Mouse (Mus musculus) embryonic facial prominence, embryonic 12.5 days (tissue): ENCODE data around the gene Map3k5. TPM values are rescaled to one million over a fixed set of nuclear protein-coding genes. Genes with fewer than 3 reads are reported as not detected.

ENCODE experiments used
- ATAC-seq: fragments of 200-750 bp; cut with Nextera tagmentation; 2 replicates; pipeline ENCODE4 v1.8.0; 2017; ENCODE audit not compliant: insufficient number of reproducible peaks, insufficient read depth, low FRiP score, low TSS enrichment
- H3K27ac ChIP-seq: fragments of 300-500 bp; sonication (generic); 2 replicates; pipeline ENCODE4 v1.5.1; 2016; ENCODE audit warnings: mild to moderate bottlenecking
- H3K27me3 ChIP-seq: fragments of 300-500 bp; sonication (generic); 2 replicates; pipeline ENCODE4 v1.6.1; 2016; ENCODE audit warnings: mild to moderate bottlenecking, moderate library complexity
- H3K36me3 ChIP-seq: fragments of 300-500 bp; sonication (generic); 2 replicates; pipeline ENCODE4 v1.6.1; 2016; ENCODE audit warnings: mild to moderate bottlenecking
- H3K4me1 ChIP-seq: fragments of 300-500 bp; sonication (generic); 2 replicates; pipeline ENCODE4 v1.6.1; 2016
- H3K4me2 ChIP-seq: fragments of 300-500 bp; sonication (generic); replicated peaks from 2 replicates; pipeline ENCODE4 v1.6.1; 2016; ENCODE audit warnings: mild to moderate bottlenecking, moderate library complexity
- H3K4me3 ChIP-seq: fragments of 300-500 bp; sonication (generic); 2 replicates; pipeline ENCODE4 v1.5.1; 2016; ENCODE audit warnings: mild to moderate bottlenecking
- H3K9ac ChIP-seq: fragments of 300-500 bp; sonication (generic); 2 replicates; pipeline ENCODE4 v1.6.1; 2016; ENCODE audit warnings: mild to moderate bottlenecking, moderate library complexity
- H3K9me3 ChIP-seq: fragments of 300-500 bp; sonication (generic); 2 replicates; pipeline ENCODE4 v1.6.1; 2016; ENCODE audit warnings: mild to moderate bottlenecking, moderate library complexity
- WGBS: fragments of 180-500 bp; shearing (Covaris S2); methylation state at CpG from one replicate; pipeline ENCODE4 v1.1.7; 2016; 5-methylcytosine and 5-hydroxymethylcytosine counted together
- polyA plus RNA-seq: library from polyadenylated mRNA; unstranded; fragments of >200 nt; fragmentation: Nextera tagmentation; extraction: Ambion mirVana; gene quantifications from 2 replicates; pipeline ENCODE4 v1.2.1, GENCODE M21; 2016

The Map3k5 gene
- polyA plus RNA-seq, 1 experiment from 2014 or later, result 2.5 TPM

DNA sequence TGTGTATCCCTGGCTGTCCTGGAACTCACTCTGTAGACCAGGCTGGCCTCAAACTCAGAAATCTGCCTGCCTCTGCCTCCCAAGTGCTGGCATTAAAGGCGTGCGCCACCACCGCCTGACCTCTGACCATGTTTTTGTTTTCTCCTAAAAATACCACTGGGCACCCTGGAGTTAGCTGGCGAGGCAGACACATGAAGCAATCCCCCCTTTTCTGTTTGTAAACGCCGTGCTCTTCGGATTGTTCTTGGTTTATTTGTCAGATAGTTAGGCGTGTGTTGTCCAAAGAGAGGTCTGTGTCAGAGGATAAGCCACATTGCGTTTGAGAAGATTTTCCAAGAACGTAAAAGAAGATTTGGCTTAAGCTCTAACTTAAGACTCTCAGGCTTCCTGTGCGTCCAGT is 14.1 kb downstream of the Map3k5 start:
- Histone ChIP-seq H3K4me1 (no peaks in the 10 kb centered on the region), H3K27me3 (no peaks in the 10 kb centered on the region), H3K27ac (no peak overlapping the region), H3K4me3 (no peak overlapping the region), H3K4me2 (no peak overlapping the region), H3K9ac (no peak overlapping the region), H3K36me3 (no peaks in the 10 kb centered on the region), H3K9me3 (no peaks in the 10 kb centered on the region)
- WGBS, result 90% methylated on average over 11 of the region's 11 CpGs
- no peak for ATAC-seq

DNA sequence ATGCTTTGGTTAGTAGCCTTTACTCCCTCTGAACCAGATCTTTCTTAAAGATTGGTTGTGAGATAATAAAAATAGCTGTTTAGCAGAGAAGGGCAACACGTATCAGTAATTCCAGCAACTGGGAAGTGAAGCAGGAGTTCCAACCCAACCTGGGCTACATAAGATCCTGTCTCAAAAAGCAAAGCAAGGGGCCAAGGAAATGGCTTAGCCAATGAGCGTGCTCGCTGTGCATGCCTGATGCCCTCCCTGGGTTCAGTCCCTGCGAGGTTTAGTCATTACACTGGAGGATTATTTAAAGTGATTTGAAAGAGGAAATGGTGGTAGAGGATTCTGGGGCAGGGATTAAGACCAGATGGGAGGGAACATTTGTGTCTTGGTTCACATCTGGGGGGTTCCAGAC is 14.8 kb downstream of the Map3k5 start:
- no peak overlapping the region for H3K4me2 ChIP-seq
- H3K9ac ChIP-seq, result no peak overlapping the region
- no peak overlapping the region for H3K27ac ChIP-seq
- no peak for ATAC-seq
- H3K4me1 ChIP-seq, result no peaks in the 10 kb centered on the region
- no peaks in the 10 kb centered on the region for H3K36me3 ChIP-seq
- 71% methylated on average over 4 of the region's 4 CpGs for WGBS
- no peaks in the 10 kb centered on the region for H3K9me3 ChIP-seq
- no peak overlapping the region for H3K4me3 ChIP-seq
- H3K27me3 ChIP-seq, result no peaks in the 10 kb centered on the region

DNA sequence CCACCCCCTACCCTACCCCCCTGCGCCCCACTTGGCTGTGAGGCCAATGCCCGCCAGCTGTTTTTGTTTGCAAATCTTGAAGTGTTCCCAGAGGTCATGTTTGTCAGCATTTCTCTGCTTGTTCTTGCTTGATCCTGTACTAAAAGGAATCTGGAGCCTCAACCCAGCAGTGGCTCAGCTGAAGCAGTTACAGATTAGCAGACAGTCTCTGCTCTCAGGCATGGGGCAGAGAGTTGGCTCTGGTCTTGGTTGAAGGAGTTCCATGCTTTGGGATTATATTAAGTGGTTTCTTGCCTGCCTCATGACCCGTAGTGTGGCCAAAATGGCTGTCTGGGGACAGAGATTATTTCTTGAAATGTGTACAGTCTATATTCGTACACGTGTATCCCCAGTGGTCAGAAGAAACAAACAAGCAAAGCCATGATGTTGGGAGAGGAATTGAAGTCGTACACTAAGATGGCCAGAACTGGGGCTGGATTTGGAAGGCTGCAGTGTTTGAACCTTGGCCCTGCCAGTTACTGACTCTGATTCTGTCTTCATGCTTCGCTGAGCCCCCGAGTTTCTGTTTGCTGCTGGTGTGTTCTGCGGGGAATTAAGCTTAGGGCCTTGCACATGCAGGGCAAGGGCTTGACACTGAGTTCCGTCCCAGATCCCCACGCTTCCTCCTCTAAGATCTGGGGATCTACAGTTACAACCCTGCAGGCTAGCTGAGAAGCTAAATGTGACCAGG is 18.9 kb downstream of the Map3k5 start:
- H3K4me1 ChIP-seq, result 0 out of 2 replicates have a peak, but pooled peaks cover 7% of the 10 kb centered on the region
- no peak overlapping the region for H3K4me2 ChIP-seq
- no peaks in the 10 kb centered on the region for H3K36me3 ChIP-seq
- H3K9ac ChIP-seq, result no peak overlapping the region
- no peak overlapping the region for H3K4me3 ChIP-seq
- WGBS, result 82% methylated on average over 11 of the region's 11 CpGs
- no peaks in the 10 kb centered on the region for H3K27me3 ChIP-seq
- no peaks in the 10 kb centered on the region for H3K9me3 ChIP-seq
- no peak for ATAC-seq
- H3K27ac ChIP-seq, result no peak overlapping the region

DNA sequence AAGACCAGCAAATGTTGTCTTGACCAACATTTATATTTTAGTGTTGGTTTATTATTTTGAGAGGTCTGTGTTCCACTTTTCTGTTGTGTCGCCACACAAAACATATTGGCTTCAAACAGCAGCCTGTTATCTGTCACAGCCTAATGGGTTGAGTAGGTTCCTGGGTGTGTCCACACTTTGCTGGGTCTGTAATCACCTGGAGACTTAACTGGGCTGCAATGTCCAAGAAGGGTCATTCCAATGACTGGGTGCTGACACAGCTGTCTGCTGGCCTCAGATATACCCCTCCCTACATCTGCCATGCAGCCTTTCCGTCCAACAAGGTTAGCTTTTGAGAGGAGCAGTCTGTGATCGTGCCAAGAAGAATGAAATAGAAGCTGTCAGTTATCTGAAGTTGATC is 20.3 kb downstream of the Map3k5 start:
- H3K4me1 ChIP-seq, result 0 out of 2 replicates have a peak, but pooled peaks cover 7% of the 10 kb centered on the region
- no peak overlapping the region for H3K27ac ChIP-seq
- no peak overlapping the region for H3K4me3 ChIP-seq
- no peaks in the 10 kb centered on the region for H3K27me3 ChIP-seq
- no peak for ATAC-seq
- H3K9ac ChIP-seq, result no peak overlapping the region
- H3K9me3 ChIP-seq, result no peaks in the 10 kb centered on the region
- no peak overlapping the region for H3K4me2 ChIP-seq
- WGBS, result 82% methylated on average over 3 of the region's 3 CpGs
- no peaks in the 10 kb centered on the region for H3K36me3 ChIP-seq

DNA sequence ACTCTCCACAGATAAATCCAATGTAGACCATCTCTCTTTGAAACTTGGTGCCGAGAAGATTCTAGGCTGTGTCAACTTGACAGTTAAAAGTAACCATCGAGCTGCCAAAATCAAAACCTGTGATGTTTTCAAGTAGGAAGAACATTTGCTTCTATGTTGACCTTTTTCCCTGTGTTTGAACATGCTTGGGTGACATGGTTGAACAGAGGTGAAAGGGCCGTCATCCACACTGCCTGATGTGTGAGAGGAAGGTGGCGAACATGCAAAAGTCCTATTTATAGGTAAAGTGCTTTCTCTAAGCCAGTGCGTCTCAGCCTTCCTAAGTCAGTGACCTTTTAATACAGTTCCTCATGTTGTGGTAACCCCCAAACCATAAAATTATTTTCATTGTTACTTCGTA is 21.5 kb downstream of the Map3k5 start:
- no peak for ATAC-seq
- Histone ChIP-seq H3K27me3 (no peaks in the 10 kb centered on the region), H3K27ac (no peak overlapping the region), H3K4me3 (no peak overlapping the region), H3K9me3 (no peaks in the 10 kb centered on the region), H3K4me1 (0 out of 2 replicates have a peak, but pooled peaks cover 8% of the 10 kb centered on the region), H3K4me2 (no peak overlapping the region), H3K9ac (no peak overlapping the region), H3K36me3 (no peaks in the 10 kb centered on the region)
- WGBS, result 88% methylated on average over 6 of the region's 6 CpGs

DNA sequence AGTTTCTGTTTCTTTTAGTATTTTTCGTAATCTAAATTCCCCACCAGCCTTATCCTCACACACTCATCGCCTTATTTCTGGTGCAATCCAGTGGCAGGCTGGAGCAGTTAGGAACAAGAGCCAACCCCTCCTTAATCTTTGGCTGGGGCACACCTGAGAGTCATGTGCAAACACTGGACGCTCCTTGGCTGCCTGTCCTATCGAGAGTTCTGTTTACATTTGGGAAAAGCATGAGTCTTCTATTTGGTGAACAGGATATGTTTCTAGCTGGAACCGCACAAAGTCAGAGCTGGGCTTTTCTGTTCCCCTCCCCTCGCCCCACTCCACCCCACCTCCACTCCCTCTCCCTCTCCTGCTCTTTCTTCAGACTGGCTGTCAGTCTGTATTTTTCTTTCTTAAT is 22.5 kb downstream of the Map3k5 start:
- WGBS, result 54% methylated on average over 6 of the region's 6 CpGs

DNA sequence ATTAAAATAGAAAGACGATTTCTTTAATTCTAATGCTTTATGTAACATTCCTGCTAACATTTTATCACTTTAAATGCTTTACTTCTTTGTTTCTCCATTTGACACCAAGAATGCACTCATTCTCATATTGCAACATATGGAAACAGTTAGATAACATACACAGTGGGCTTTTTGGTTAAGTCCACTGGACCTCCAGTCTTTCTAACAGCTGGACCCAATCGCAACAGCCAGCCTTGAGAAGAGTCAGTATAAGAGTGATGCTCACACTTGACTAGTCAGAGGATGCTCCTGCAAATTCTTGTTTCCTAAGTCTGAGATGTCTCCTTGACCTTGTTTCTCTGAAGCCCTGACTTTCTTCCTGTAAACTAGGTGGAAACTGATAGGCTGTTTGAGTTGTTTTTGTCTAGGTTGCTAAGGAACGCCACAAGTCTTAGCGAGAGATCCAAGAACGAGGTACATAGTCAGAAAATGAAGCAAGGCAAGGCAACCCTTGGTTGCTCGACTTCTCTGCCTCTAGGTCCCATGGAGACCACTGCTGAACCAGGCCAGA is 26.6 kb downstream of the Map3k5 start:
- Histone ChIP-seq H3K4me3 (no peak overlapping the region), H3K9me3 (no peaks in the 10 kb centered on the region), H3K27me3 (no peaks in the 10 kb centered on the region), H3K36me3 (no peaks in the 10 kb centered on the region), H3K9ac (no peak overlapping the region), H3K4me1 (peaks cover 23% of the 10 kb centered on the region; the same call in 1 of the 2 replicates), H3K27ac (no peak overlapping the region), H3K4me2 (no peak overlapping the region)
- 55% methylated on average over 6 of the region's 6 CpGs for WGBS
- ATAC-seq, result no peak

More for the DNA sequence above, 22.5 kb downstream of the Map3k5 start:
- Histone ChIP-seq H3K36me3 (no peaks in the 10 kb centered on the region), H3K4me3 (no peak overlapping the region), H3K4me1 (peaks cover 14% of the 10 kb centered on the region; the same call in 1 of the 2 replicates), H3K27me3 (no peaks in the 10 kb centered on the region), H3K27ac (no peak overlapping the region), H3K9me3 (no peaks in the 10 kb centered on the region), H3K9ac (no peak overlapping the region), H3K4me2 (no peak overlapping the region)
- no peak for ATAC-seq

DNA sequence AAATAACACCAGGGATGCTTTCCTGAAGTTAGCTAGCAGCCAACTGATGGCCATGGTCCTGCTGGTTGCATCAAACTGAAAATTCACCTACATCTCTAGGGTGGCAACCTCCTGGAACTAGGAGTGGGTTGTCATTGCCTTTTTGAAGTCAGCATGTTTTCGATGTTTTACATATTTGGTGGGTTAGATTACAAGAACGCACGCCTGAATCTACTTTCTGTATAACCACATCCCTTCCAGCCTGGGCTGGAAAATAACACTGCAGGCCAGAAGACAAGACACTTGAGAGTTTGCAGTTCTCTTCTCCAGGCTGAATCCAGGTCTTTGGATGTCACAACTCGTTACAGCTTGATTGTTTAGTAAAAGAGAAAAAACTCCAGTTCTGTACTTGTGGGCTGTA is 28.5 kb downstream of the Map3k5 start:
- WGBS, result 52% methylated on average over 4 of the region's 4 CpGs

DNA sequence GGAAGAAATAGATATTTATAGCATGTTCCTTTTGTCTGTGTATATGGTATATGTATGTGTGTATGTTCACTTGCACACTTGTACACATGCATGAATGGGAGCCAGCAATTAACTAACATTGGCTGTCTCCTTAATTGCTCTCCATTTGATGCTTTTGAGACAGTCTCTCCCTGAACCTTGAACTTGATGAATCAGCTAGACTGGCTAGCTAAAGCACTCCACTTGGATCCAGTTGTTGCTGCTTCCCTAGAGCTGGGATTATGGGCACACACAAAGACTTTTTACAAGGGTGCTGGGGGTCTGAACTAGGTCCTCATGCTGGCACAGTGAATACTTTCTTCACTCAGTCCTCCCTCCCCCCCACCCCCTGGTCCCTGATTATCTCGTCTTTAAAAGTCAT is 28.9 kb downstream of the Map3k5 start:
- 24% methylated on average over 1 of the region's 1 CpGs for WGBS
- no peak overlapping the region for H3K4me2 ChIP-seq
- H3K4me1 ChIP-seq, result peaks cover 16% of the 10 kb centered on the region; the same call in 1 of the 2 replicates
- ATAC-seq, result no peak
- H3K36me3 ChIP-seq, result no peaks in the 10 kb centered on the region
- H3K9me3 ChIP-seq, result no peaks in the 10 kb centered on the region
- H3K4me3 ChIP-seq, result no peak overlapping the region
- no peak overlapping the region for H3K27ac ChIP-seq
- no peak overlapping the region for H3K9ac ChIP-seq
- no peaks in the 10 kb centered on the region for H3K27me3 ChIP-seq

More for the DNA sequence above, 28.5 kb downstream of the Map3k5 start:
- Histone ChIP-seq H3K4me1 (peaks cover 16% of the 10 kb centered on the region; the same call in 1 of the 2 replicates), H3K4me2 (no peak overlapping the region), H3K36me3 (no peaks in the 10 kb centered on the region), H3K27me3 (no peaks in the 10 kb centered on the region), H3K4me3 (no peak overlapping the region), H3K9ac (no peak overlapping the region), H3K27ac (no peak overlapping the region), H3K9me3 (no peaks in the 10 kb centered on the region)
- ATAC-seq, result no peak

DNA sequence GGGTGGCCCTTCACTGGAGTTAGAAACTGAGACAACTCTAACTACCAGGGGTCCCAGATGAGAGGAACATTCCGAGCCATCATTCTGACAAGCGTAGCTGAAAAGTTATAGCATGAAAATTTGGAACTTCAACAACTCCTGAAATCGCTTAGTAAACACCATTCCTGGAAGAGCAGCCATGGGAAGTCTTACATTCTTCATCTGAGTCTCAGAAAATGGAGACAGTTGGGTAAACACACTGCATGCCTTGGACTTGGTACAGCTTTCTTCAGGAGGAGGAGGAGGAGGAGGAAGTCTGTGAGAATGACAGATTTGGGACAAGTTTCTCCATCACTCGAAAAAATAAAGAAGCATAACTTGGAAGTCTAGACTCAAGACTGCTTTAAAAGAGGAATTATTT is 29.8 kb downstream of the Map3k5 start:
- H3K27me3 ChIP-seq, result no peaks in the 10 kb centered on the region
- no peaks in the 10 kb centered on the region for H3K36me3 ChIP-seq
- no peak overlapping the region for H3K27ac ChIP-seq
- H3K4me1 ChIP-seq, result peaks cover 16% of the 10 kb centered on the region; the same call in 1 of the 2 replicates
- H3K4me2 ChIP-seq, result no peak overlapping the region
- whole genome bisulfite sequencing, result 78% methylated on average over 4 of the region's 4 CpGs
- H3K9me3 ChIP-seq, result no peaks in the 10 kb centered on the region
- H3K9ac ChIP-seq, result no peak overlapping the region
- no peak for ATAC-seq
- no peak overlapping the region for H3K4me3 ChIP-seq

DNA sequence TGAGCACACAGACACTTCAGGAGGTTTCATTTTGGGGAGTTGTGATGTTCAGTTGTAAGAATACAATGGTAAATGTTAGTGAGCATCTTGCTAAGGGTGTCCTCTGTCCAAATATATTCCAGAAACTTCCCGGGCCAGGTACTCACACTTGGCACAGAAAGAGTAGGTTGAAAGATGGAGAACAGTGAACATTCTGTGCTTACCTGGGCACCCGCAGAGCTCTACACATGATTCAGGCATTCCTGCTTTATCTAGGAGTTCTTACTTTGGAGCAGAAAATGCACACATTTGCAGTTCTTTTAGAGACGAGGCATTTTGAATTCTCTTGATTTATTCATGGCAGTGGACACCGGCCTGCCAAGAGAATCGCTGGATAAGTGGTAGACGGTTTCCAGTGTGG is 32.3 kb downstream of the Map3k5 start:
- no peak overlapping the region for H3K27ac ChIP-seq
- H3K4me1 ChIP-seq, result 0 out of 2 replicates have a peak, but pooled peaks cover 9% of the 10 kb centered on the region
- no peak overlapping the region for H3K9ac ChIP-seq
- H3K4me3 ChIP-seq, result no peak overlapping the region
- no peak for ATAC-seq
- H3K4me2 ChIP-seq, result no peak overlapping the region
- H3K9me3 ChIP-seq, result no peaks in the 10 kb centered on the region
- no peaks in the 10 kb centered on the region for H3K36me3 ChIP-seq
- 86% methylated on average over 6 of the region's 6 CpGs for whole genome bisulfite sequencing
- H3K27me3 ChIP-seq, result no peaks in the 10 kb centered on the region

DNA sequence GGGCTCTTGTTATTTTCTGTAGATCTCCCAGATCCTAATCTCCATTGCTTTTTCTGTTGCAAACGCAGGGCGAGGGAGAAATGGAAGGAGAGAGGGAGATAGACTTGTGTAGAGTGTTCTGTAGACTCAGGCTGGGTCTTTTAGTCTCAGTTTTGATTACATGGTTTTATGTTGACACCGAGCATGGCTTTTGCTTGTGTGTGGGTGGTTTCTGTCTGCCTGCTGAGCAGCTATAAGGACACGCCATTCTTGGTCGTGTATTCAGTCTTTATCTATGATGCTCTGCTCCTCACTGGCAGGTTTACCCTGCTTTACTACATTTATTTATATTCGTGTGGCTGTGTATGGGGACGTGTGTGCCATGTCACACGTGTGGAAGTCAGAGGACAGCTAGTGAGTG is 34.2 kb downstream of the Map3k5 start:
- H3K9me3 ChIP-seq, result no peaks in the 10 kb centered on the region
- H3K36me3 ChIP-seq, result no peaks in the 10 kb centered on the region
- WGBS, result 80% methylated on average over 8 of the region's 8 CpGs
- H3K4me1 ChIP-seq, result 0 out of 2 replicates have a peak, but pooled peaks cover 2% of the 10 kb centered on the region
- H3K27me3 ChIP-seq, result no peaks in the 10 kb centered on the region
- ATAC-seq, result no peak
- H3K4me3 ChIP-seq, result no peak overlapping the region
- no peak overlapping the region for H3K9ac ChIP-seq
- no peak overlapping the region for H3K27ac ChIP-seq
- no peak overlapping the region for H3K4me2 ChIP-seq
